ENCODE assay signal across 8 mouse cellular contexts in the genomic region with DNA sequence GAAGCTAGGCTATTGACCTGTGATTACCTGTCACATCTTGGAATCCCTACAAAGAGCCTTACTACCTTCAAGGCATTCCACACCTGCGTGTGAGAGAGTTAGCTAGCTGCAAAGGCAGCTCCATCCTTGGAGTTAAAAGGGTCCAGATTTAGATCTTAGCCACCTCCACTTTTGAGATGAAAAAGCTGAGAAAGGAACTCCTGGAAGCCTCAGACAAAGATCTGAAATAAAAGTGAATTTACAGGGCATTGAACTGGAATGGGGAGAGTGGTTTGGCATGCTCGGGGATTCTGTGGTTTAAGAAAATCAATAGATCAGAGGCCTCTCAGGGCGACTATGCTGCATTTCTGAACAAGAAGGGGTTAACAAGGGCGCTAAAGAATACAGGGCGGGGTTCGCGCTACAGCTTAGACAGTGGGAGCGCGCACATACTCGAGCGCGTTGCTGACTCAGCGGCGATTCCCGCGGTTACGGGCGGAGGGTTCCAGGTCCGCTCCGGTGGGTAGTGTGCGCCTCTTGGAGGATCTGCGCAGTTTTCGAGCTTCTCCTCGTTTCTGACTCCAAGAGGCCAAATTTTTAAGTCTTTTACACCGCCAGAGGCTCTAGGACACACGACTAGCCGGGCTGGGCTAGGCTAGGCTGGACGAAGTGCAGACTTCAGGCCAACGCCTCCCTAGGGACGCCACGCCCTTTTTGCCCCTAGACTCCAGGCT. TPM values are rescaled to one million over a fixed set of nuclear protein-coding genes. Genes with fewer than 3 reads are reported as not detected.
DNase-seq lines count a peak whose midpoint lies in the region; ATAC-seq and TF ChIP-seq lines count a peak whose summit lies in the region.

No protein-coding gene starts in this region.

- H3K27me3 ChIP-seq in C2C12 (ENCODE audit: control insufficient read depth, insufficient read depth, insufficient read length), result no peaks in the 10 kb centered on the region
- peaks cover 42% of the 10 kb centered on the region for H3K27me3 ChIP-seq in embryonic facial prominence, embryonic 15.5 days
- H3K27me3 ChIP-seq in heart, embryonic 14.5 days (ENCODE audit: control insufficient read depth, insufficient read depth, low read length), result peaks cover 20% of the 10 kb centered on the region
- H3K27me3 ChIP-seq in liver, embryonic 15.5 days, result peaks cover 100% of the 10 kb centered on the region

- peak overlapping the region; percentile 39 for H3K9ac ChIP-seq in embryonic facial prominence, embryonic 15.5 days
- H3K9ac ChIP-seq in heart, embryonic 14.5 days (ENCODE audit: low read length), result peak overlapping the region; percentile 71
- H3K9ac ChIP-seq in liver, embryonic 15.5 days, result no peak overlapping the region; the same call in 1 of the 2 replicates

- peak overlapping the region; percentile 95 for H3K27ac ChIP-seq in embryonic facial prominence, embryonic 15.5 days (replicated peaks)
- peak overlapping the region; percentile 82 to 86 for H3K27ac ChIP-seq in heart, embryonic 14.5 days (replicated peaks in 1 of 2; ENCODE audit: control insufficient read depth in 1 of 2, insufficient read depth in 1 of 2, low read depth in 2 of 2, low read length in 2 of 2)
- peak overlapping the region; percentile 31 for H3K27ac ChIP-seq in liver, embryonic 15.5 days (replicated peaks)

- peak overlapping the region; percentile 73 for H3ac ChIP-seq in C2C12 (ENCODE audit: control insufficient read depth, insufficient read length, low read depth)

- H3K36me3 ChIP-seq in C2C12 (ENCODE audit: control insufficient read depth, insufficient read depth), result peaks cover 8% of the 10 kb centered on the region
- peaks cover 10% of the 10 kb centered on the region for H3K36me3 ChIP-seq in embryonic facial prominence, embryonic 15.5 days
- peaks cover 15% of the 10 kb centered on the region for H3K36me3 ChIP-seq in heart, embryonic 14.5 days (ENCODE audit: control insufficient read depth, insufficient read depth, low read length)
- H3K36me3 ChIP-seq in liver, embryonic 15.5 days (replicated peaks), result no peaks in the 10 kb centered on the region

- peaks cover 80% of the 10 kb centered on the region for H3K4me1 ChIP-seq in embryonic facial prominence, embryonic 15.5 days
- peaks cover 33 to 63% of the 10 kb centered on the region in 2 experiments for H3K4me1 ChIP-seq in heart, embryonic 14.5 days (ENCODE audit: control insufficient read depth in 2 of 2, insufficient read depth in 2 of 2, low read length in 2 of 2)
- peaks cover 74% of the 10 kb centered on the region for H3K4me1 ChIP-seq in liver, embryonic 15.5 days (replicated peaks)

- H3K4me2 ChIP-seq in embryonic facial prominence, embryonic 15.5 days (replicated peaks), result peak overlapping the region; percentile 82
- H3K4me2 ChIP-seq in heart, embryonic 14.5 days (ENCODE audit: low read length), result peak overlapping the region; percentile 98
- H3K4me2 ChIP-seq in liver, embryonic 15.5 days, result peak overlapping the region; percentile 66

- TF ChIP-seq CTCF in C2C12 (IDR thresholded peaks at IDR 0.05; ENCODE audit: control insufficient read depth, insufficient read depth, insufficient read length), result no peak

- DNase-seq in adrenal gland, adult 2 months, result peak; percentile 87
- DNase-seq in kidney, postnatal 10 days, result peak; percentile 87
- DNase-seq in natural killer cell, adult 2 months (ENCODE audit: low spot score in 2 of 2), result peak; percentile 43 to 49
- DNase-seq in urinary bladder, postnatal 14 days (ENCODE audit: low spot score), result peak; percentile 80

- peak; percentile 74 for ATAC-seq in embryonic facial prominence, embryonic 15.5 days (ENCODE audit: insufficient number of reproducible peaks, low FRiP score, low TSS enrichment, low read depth)
- ATAC-seq in heart, embryonic 14.5 days (ENCODE audit: insufficient number of reproducible peaks, insufficient read depth, low FRiP score, low read depth), result peak; percentile 41
- ATAC-seq in liver, embryonic 15.5 days (ENCODE audit: insufficient read depth), result peak; percentile 40; the same call in 1 of the 2 replicates

- peaks cover 19% of the 10 kb centered on the region for H3K79me3 ChIP-seq in C2C12 (ENCODE audit: low read depth)

- no peaks in the 10 kb centered on the region for H3K9me3 ChIP-seq in embryonic facial prominence, embryonic 15.5 days (replicated peaks)
- no peaks in the 10 kb centered on the region for H3K9me3 ChIP-seq in heart, embryonic 14.5 days (ENCODE audit: control insufficient read depth, low read length)
- no peaks in the 10 kb centered on the region for H3K9me3 ChIP-seq in liver, embryonic 15.5 days (replicated peaks)

- H3K79me2 ChIP-seq in C2C12 (ENCODE audit: control insufficient read depth, insufficient read depth), result peaks cover 32% of the 10 kb centered on the region

- under 1% methylated on average over 31 of the region's 31 CpGs for WGBS in embryonic facial prominence, embryonic 15.5 days
- under 1% methylated on average over 31 of the region's 31 CpGs for WGBS in heart, embryonic 14.5 days
- WGBS in liver, embryonic 15.5 days (ENCODE audit: insufficient replicate concordance), result under 1% methylated on average over 31 of the region's 31 CpGs

- peak overlapping the region; percentile 34 for H3K4me3 ChIP-seq in C2C12 (ENCODE audit: insufficient read depth, poor library complexity, severe bottlenecking)
- H3K4me3 ChIP-seq in embryonic facial prominence, embryonic 15.5 days (replicated peaks), result peak overlapping the region; percentile 58
- peak overlapping the region; percentile 48 to 71 for H3K4me3 ChIP-seq in heart, embryonic 14.5 days (ENCODE audit: control insufficient read depth in 1 of 2, insufficient read depth in 1 of 2, low read depth in 1 of 2, low read length in 2 of 2)
- H3K4me3 ChIP-seq in liver, embryonic 15.5 days (replicated peaks), result peak overlapping the region; percentile 57

TF ChIP-seq in C2C12, 6 proteins besides CTCF, POLR2A, EP300 and RAD21:
- TF ChIP-seq MAX (IDR thresholded peaks at IDR 0.05) (peak; percentile 30), FOSL1 (IDR thresholded peaks at IDR 0.05; ENCODE audit: insufficient read depth, low read length, poor library complexity, severe bottlenecking) (no peak)

RNA-seq across cellular contexts. Expression of a gene that starts 0.7 kb away (rescaled TPM):
- polyA plus RNA-seq in C2C12 (2012; fragmentation: generic; extraction: Trizol), result 18.3 TPM
- 10 to 100 TPM; 19.4 to 39.7 TPM for total RNA-seq in adrenal gland, adult 2 months (2021)
- polyA plus RNA-seq in adrenal gland, adult 2 months (2012; rRNA removed), result 112 and 122 TPM in 2 replicates
- polyA plus RNA-seq in embryonic facial prominence, embryonic 15.5 days (2015; fragmentation: Nextera tagmentation; extraction: Ambion mirVana), result 27.2 and 28.7 TPM in 2 replicates
- 11.3 and 12.8 TPM in 2 replicates for polyA plus RNA-seq in heart, embryonic 14.5 days (2014; fragmentation: Nextera tagmentation; extraction: Ambion mirVana)
- polyA plus RNA-seq in liver, embryonic 15.5 days (2015; fragmentation: Nextera tagmentation; extraction: Ambion mirVana), result 1.5 and 1.9 TPM in 2 replicates

RNA-seq across cellular contexts. Expression of a gene that starts 1.6 kb away (rescaled TPM):
- 0.28 TPM for polyA plus RNA-seq in C2C12 (2012; fragmentation: generic; extraction: Trizol)
- total RNA-seq in adrenal gland, adult 2 months (2021), result 1 to 10 TPM; 6.8 TPM
- 9.3 and 9.4 TPM in 2 replicates for polyA plus RNA-seq in adrenal gland, adult 2 months (2012; rRNA removed)
- 2.0 and 2.2 TPM in 2 replicates for polyA plus RNA-seq in embryonic facial prominence, embryonic 15.5 days (2015; fragmentation: Nextera tagmentation; extraction: Ambion mirVana)
- polyA plus RNA-seq in heart, embryonic 14.5 days (2014; fragmentation: Nextera tagmentation; extraction: Ambion mirVana), result 0.69 and 1.1 TPM in 2 replicates
- 0.07 and 0.12 TPM in 2 replicates for polyA plus RNA-seq in liver, embryonic 15.5 days (2015; fragmentation: Nextera tagmentation; extraction: Ambion mirVana)

RNA-seq across cellular contexts. Expression of a gene that starts 3.4 kb away (rescaled TPM):
- polyA plus RNA-seq in C2C12 (2012; fragmentation: generic; extraction: Trizol), result 0.18 TPM
- total RNA-seq in adrenal gland, adult 2 months (2021), result under 1 TPM; 0.26 to 0.83 TPM
- 0.84 and 1.6 TPM in 2 replicates for polyA plus RNA-seq in adrenal gland, adult 2 months (2012; rRNA removed)
- polyA plus RNA-seq in embryonic facial prominence, embryonic 15.5 days (2015; fragmentation: Nextera tagmentation; extraction: Ambion mirVana), result 0.24 and 0.50 TPM in 2 replicates
- polyA plus RNA-seq in heart, embryonic 14.5 days (2014; fragmentation: Nextera tagmentation; extraction: Ambion mirVana), result 0.30 TPM in 1 of 2 replicates, not detected in the other
- 0.05 TPM in 1 of 2 replicates, not detected in the other for polyA plus RNA-seq in liver, embryonic 15.5 days (2015; fragmentation: Nextera tagmentation; extraction: Ambion mirVana)

RNA-seq across cellular contexts. Expression of a gene that starts 16.2 kb away (rescaled TPM):
- 0.13 TPM for polyA plus RNA-seq in C2C12 (2012; fragmentation: generic; extraction: Trizol)
- 1 to 10 TPM; 6.2 to 7.5 TPM for total RNA-seq in adrenal gland, adult 2 months (2021)
- 5.5 and 6.0 TPM in 2 replicates for polyA plus RNA-seq in adrenal gland, adult 2 months (2012; rRNA removed)
- polyA plus RNA-seq in embryonic facial prominence, embryonic 15.5 days (2015; fragmentation: Nextera tagmentation; extraction: Ambion mirVana), result 11.1 and 11.9 TPM in 2 replicates
- 4.1 and 4.4 TPM in 2 replicates for polyA plus RNA-seq in heart, embryonic 14.5 days (2014; fragmentation: Nextera tagmentation; extraction: Ambion mirVana)
- 0.05 and 0.24 TPM in 2 replicates for polyA plus RNA-seq in liver, embryonic 15.5 days (2015; fragmentation: Nextera tagmentation; extraction: Ambion mirVana)

RNA-seq across cellular contexts. Expression of a gene that starts 52.1 kb away (rescaled TPM):
- 115 TPM for polyA plus RNA-seq in C2C12 (2012; fragmentation: generic; extraction: Trizol)
- 10 to 100 TPM; 42.9 to 43.0 TPM for total RNA-seq in adrenal gland, adult 2 months (2021)
- polyA plus RNA-seq in adrenal gland, adult 2 months (2012; rRNA removed), result 15.2 and 42.7 TPM in 2 replicates
- polyA plus RNA-seq in embryonic facial prominence, embryonic 15.5 days (2015; fragmentation: Nextera tagmentation; extraction: Ambion mirVana), result 69.7 and 73.4 TPM in 2 replicates
- polyA plus RNA-seq in heart, embryonic 14.5 days (2014; fragmentation: Nextera tagmentation; extraction: Ambion mirVana), result 63.1 and 68.6 TPM in 2 replicates
- 38.3 and 38.9 TPM in 2 replicates for polyA plus RNA-seq in liver, embryonic 15.5 days (2015; fragmentation: Nextera tagmentation; extraction: Ambion mirVana)

Comparison
In these comparisons a context has a peak if more than half of its experiments do, and no peak if none do; other contexts are left out.
1. Peak in every context shown above with its lines: DNase-seq, ATAC-seq, H3K4me3 ChIP-seq and H3K27ac ChIP-seq.
2. H3K27ac ChIP-seq: peak in every context shown above with its lines; median percentile 95 in embryonic facial prominence, embryonic 15.5 days; 84 in heart, embryonic 14.5 days; 31 in liver, embryonic 15.5 days.